Mouse (Mus musculus): ENCODE data around the gene Phldb3. TPM values are rescaled to one million over a fixed set of nuclear protein-coding genes. Genes with fewer than 3 reads are reported as not detected.
"Not testable (repeated sequence)": the region's sequence is repeated elsewhere in the genome, so short reads cannot be mapped to it uniquely, and the experiment has no call there.

Phldb3 gene
- polyA plus RNA-seq, 1 experiment from 2014 or later, result 2.7 TPM

GRCm38 (mm10) chr7:24608561-24608960 lies 2.0 kb upstream of the Phldb3 start:
- DNase-seq (ENCODE audit: low read depth, low spot score) (no peak), ATAC-seq (no peak)
- TF ChIP-seq CTCF (IDR thresholded peaks at IDR 0.05), result no peak
- ChIA-PET CTCF (interaction anchor here (1.5 kb wide), 1 partner anchor 10 kb away, joined by 4 read pairs; no protein-coding TSS in a partner anchor), POLR2A (no interaction called here)
- no peaks in the 10 kb centered on the region for H3K27me3 ChIP-seq
- in situ Hi-C loops (cut with MboI; ENCODE audit: low pct_unique_long_range_greater_than_20kb), result no loop called here

- CTCF ChIA-PET, result interaction anchor here (1.2 to 4.1 kb wide), 3 partner anchors 10 to 52 kb away, joined by 3 to 21 read pairs (median 5); no protein-coding TSS in a partner anchor
- peak; percentile 48 for ATAC-seq
- POLR2A ChIA-PET, result no interaction called here
- TF ChIP-seq CTCF (IDR thresholded peaks at IDR 0.05), result no peak
- no peak for DNase-seq (ENCODE audit: low read depth, low spot score)
- in situ Hi-C loops (cut with MboI; ENCODE audit: low pct_unique_long_range_greater_than_20kb), result no loop called here
- no peaks in the 10 kb centered on the region for H3K27me3 ChIP-seq
Observed at GRCm38 (mm10) chr7:24610879-24611494, 424 bp downstream of the Phldb3 start.

- ChIA-PET POLR2A (no interaction called here), CTCF (interaction anchor here (1.7 to 4.1 kb wide), 2 partner anchors 10 to 13 kb away, joined by 5 to 21 read pairs; no protein-coding TSS in a partner anchor)
- no peaks in the 10 kb centered on the region for H3K27me3 ChIP-seq
- no peak for DNase-seq (ENCODE audit: low read depth, low spot score)
- in situ Hi-C loops (cut with MboI; ENCODE audit: low pct_unique_long_range_greater_than_20kb), result no loop called here
- ATAC-seq, result no peak
- TF ChIP-seq CTCF (IDR thresholded peaks at IDR 0.05), result no peak
Observed at GRCm38 (mm10) chr7:24611709-24612108, 1.1 kb downstream of the Phldb3 start.

- ATAC-seq (no peak), DNase-seq (ENCODE audit: low read depth, low spot score) (no peak)
- no peak for TF ChIP-seq CTCF (IDR thresholded peaks at IDR 0.05)
- H3K27me3 ChIP-seq, result no peaks in the 10 kb centered on the region
- in situ Hi-C loops (cut with MboI; ENCODE audit: low pct_unique_long_range_greater_than_20kb), result no loop called here
- ChIA-PET POLR2A (no interaction called here), CTCF (interaction anchor here (4.1 kb wide), 1 partner anchor 11 kb away, joined by 21 read pairs; no protein-coding TSS in a partner anchor)
Observed at GRCm38 (mm10) chr7:24612308-24612910, 1.8 kb downstream of the Phldb3 start.

GRCm38 (mm10) chr7:24614816-24615215 lies 4.3 kb downstream of the Phldb3 start:
- DNase-seq (ENCODE audit: low read depth, low spot score) (no peak), ATAC-seq (no peak)
- no peak for TF ChIP-seq CTCF (IDR thresholded peaks at IDR 0.05)
- in situ Hi-C loops (cut with MboI; ENCODE audit: low pct_unique_long_range_greater_than_20kb), result no loop called here
- ChIA-PET CTCF (interaction anchor here (0.7 to 2.0 kb wide), 2 partner anchors 14 to 27 kb away, joined by 4 to 6 read pairs; no protein-coding TSS in a partner anchor), POLR2A (no interaction called here)
- no peaks in the 10 kb centered on the region for H3K27me3 ChIP-seq

GRCm38 (mm10) chr7:24617763-24618162 lies 7.2 kb downstream of the Phldb3 start:
- POLR2A ChIA-PET, result interaction anchor here (0.6 kb wide), 1 partner anchor 23 kb away, joined by 7 read pairs; no protein-coding TSS in a partner anchor
- no peak for ATAC-seq
- DNase-seq (ENCODE audit: low read depth, low spot score), result no peak
- no peaks in the 10 kb centered on the region for H3K27me3 ChIP-seq
- TF ChIP-seq CTCF (IDR thresholded peaks at IDR 0.05), result no peak
- in situ Hi-C loops (cut with MboI; ENCODE audit: low pct_unique_long_range_greater_than_20kb), result no loop called here
- CTCF ChIA-PET, result interaction anchor here (1.5 kb wide), 1 partner anchor 24 kb away, joined by 6 read pairs; no protein-coding TSS in a partner anchor

- in situ Hi-C loops (cut with MboI; ENCODE audit: low pct_unique_long_range_greater_than_20kb); POLR2A ChIA-PET; DNase-seq (ENCODE audit: low read depth, low spot score); H3K27me3 ChIP-seq; ATAC-seq: not testable (repeated sequence)
- CTCF ChIA-PET, result interaction anchor here (1.4 to 2.0 kb wide), 4 partner anchors 10 to 44 kb away, joined by 3 to 7 read pairs (median 5); no protein-coding TSS in a partner anchor
Observed at GRCm38 (mm10) chr7:24618374-24618773, 7.8 kb downstream of the Phldb3 start.

GRCm38 (mm10) chr7:24619671-24620397 lies 9.3 kb downstream of the Phldb3 start:
- DNase-seq (ENCODE audit: low read depth, low spot score), result no peak
- ChIA-PET CTCF (interaction anchor here (1.4 to 2.0 kb wide), 3 partner anchors 8 to 43 kb away, joined by 3 to 7 read pairs (median 4); no protein-coding TSS in a partner anchor), POLR2A (no interaction called here)
- in situ Hi-C loops (cut with MboI; ENCODE audit: low pct_unique_long_range_greater_than_20kb), result no loop called here
- H3K27me3 ChIP-seq, result no peaks in the 10 kb centered on the region
- no peak for TF ChIP-seq CTCF (IDR thresholded peaks at IDR 0.05)
- no peak for ATAC-seq

GRCm38 (mm10) chr7:24621193-24621592 lies 10.6 kb downstream of the Phldb3 start:
- no peak for TF ChIP-seq CTCF (IDR thresholded peaks at IDR 0.05)
- no peaks in the 10 kb centered on the region for H3K27me3 ChIP-seq
- CTCF ChIA-PET, result no interaction called here
- POLR2A ChIA-PET, result no interaction called here
- ATAC-seq (no peak), DNase-seq (ENCODE audit: low read depth, low spot score) (no peak)
- in situ Hi-C loops (cut with MboI; ENCODE audit: low pct_unique_long_range_greater_than_20kb), result no loop called here

GRCm38 (mm10) chr7:24622967-24623366 lies 12.4 kb downstream of the Phldb3 start:
- no peak for DNase-seq (ENCODE audit: low read depth, low spot score)
- no peak for ATAC-seq
- in situ Hi-C loops (cut with MboI; ENCODE audit: low pct_unique_long_range_greater_than_20kb), result no loop called here
- POLR2A ChIA-PET, result no interaction called here
- no peaks in the 10 kb centered on the region for H3K27me3 ChIP-seq
- TF ChIP-seq CTCF (IDR thresholded peaks at IDR 0.05), result no peak
- CTCF ChIA-PET, result interaction anchor here (1.3 kb wide), 1 partner anchor 29 kb away, joined by 6 read pairs; no protein-coding TSS in a partner anchor
